Mouse (Mus musculus): ENCODE results near the gene Tmem239. TPM values are rescaled to one million over a fixed set of nuclear protein-coding genes. Genes with fewer than 3 reads are reported as not detected.

The Tmem239 gene
- total RNA-seq, 2 experiments from 2014 or later: not detected

DNA sequence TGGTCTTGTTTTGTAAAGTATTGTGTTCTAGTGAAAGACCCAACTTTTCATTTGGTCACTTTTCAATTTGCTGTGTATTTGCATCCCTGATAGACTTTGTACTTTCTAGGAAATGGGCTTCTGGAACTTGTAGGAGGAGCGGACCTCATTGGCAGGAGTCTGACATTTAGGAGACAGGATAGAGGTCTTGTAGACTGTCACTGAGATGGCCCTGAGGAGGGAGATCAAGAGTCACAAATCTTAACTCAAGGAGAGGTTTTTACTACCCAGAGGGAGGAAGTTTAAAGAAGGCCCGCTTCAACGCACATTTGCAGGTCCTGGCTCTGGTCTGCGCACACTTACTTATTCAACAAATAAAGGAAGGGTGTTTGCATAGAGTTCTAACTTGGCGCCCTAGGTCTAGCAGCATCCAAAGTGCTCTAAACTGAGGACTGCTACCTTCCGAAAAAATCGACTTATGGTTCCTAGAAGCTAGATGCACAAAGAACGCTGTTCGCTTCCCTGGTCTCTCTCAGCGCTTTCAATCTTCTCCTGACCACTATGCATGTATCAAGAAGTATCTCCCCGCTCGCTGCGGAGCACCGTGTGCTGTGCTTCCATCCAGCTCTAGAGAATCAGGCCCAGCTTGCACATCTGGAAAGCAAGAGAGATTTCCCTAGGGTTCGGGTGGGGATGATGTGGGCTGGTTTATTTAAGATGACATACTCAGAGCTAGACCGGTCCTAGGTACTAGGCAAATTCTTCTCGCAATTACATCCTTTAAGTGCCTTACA, 42.9 kb downstream of the Tmem239 start:
- ATAC-seq (replicated peaks; ENCODE audit: low FRiP score, poor library complexity, severe bottlenecking): no peak

DNA sequence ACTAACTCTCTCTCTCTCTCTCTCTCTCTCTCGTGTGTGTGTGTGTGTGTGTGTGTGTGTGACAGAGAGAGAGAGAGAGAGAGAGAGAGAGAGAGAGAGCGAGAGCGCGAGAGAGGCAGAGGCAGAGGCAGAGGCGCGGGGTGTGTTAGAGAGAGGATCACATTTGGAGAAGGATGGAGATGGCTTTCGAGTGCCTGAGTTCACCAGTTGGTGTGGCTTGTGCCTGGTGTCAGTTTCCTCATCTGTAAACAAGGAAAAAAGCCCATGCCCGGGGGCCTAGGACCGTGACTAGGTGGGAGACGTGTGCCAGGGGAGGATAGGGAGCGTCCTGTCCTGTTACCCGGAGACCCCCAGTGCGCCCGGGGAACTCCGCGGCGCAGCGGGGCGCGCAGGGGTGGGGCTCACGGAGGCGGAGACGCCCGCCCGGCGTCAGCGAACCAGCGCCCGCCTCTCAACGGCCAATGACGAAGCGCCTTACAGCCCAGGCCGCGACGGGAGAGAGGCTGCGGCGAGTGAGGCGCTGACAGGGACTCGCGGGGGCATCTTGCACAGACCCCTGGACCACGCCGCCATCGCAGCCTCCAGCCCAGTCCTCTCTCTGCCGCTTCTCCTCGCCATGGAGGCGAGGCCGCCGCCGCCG, 43.6 kb downstream of the Tmem239 start, which contains the start of gene Ptpra:
TSS of gene Ptpra (plus strand) at position 485 of the 640 bp plus-strand sequence.
- ATAC-seq (replicated peaks; ENCODE audit: low FRiP score, poor library complexity, severe bottlenecking): peak; percentile 96

DNA sequence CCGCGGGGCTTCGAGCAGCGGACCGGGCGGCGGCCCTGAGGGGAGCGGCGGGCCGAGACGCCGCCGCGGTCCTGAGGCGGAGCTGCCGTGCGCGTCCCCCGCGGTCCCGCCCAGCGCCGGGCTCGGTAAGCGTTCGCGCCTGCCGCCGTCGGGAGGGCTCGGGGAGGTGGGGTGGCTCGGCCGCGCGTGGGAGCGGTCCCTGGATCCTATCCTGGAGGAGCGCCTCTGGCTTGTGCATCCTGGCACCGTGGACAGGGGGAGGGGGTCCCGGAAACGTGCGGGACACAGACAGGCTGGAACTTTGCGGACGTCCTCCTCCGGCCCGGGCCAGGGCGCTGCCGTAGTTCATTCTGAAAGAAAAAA, 44.1 kb downstream of the Tmem239 start:
- ATAC-seq (replicated peaks; ENCODE audit: low FRiP score, poor library complexity, severe bottlenecking): peak; percentile 89

DNA sequence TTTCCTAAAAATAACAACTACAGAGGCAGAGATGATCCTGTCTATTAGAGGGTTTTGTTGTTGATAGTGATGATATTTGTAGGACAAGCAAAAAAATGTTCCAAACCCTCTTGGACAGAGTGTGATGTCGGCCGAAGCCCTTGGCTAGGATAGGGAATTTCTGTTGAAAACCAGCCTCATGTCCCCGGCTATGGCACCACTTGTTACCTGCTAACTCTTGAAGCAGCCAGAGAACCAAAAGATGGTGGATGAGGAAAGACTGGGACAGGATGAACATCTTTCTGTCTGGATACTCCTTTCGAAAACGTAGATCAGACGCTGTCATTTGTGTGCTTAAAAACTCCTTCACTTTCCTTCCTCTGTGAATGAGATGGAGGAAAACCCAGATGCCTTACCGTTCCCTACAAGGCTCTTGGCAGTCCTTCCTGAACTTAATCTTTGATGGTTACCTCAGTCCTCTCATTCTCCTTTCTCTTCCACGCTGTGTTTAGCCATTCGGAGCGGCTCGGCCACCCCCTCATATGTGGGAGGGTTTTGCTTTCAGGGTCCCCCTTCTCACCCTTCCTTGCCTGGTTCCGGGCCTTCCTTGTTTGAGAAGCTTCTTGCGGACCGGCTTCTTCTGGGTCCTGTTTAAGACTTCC, 44.9 kb downstream of the Tmem239 start:
- no peak for ATAC-seq (replicated peaks; ENCODE audit: low FRiP score, poor library complexity, severe bottlenecking)

DNA sequence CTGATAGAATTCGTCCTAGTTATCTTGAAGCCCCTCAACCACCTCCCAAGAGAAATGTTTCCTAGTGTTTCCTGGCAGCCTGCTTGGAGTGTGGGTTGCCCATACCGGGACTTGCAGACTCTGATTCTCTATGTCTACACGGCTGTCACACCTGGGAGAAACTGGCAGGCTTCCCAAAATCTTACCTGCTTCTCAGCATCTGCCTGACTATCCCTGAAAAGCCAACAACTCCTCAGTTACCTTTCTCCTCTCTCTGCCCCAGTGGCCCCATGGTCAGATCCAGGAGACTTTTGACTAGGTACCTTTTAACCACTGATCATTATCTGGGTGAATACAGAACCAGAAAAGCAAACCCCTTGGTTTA, 45.4 kb downstream of the Tmem239 start:
- ATAC-seq (replicated peaks; ENCODE audit: low FRiP score, poor library complexity, severe bottlenecking): no peak

DNA sequence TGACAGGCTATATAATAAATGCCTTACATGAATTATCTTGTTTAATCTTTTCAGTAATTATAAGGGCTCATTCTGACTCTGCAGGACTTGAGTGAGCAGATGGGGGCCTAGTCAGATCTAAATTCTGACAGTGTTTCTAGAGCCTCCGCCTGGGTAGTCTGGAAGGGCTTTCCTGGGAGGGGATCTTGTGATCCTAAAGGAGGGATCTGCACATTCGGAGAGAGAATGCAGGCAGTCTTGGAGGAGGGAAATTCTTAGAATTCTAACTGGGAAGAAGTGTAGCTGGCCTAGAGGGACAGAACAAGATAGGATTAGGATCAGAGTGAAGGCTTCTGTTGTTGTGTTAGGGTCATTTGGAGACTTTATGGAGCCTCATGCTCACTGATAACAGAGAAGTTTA, 46.0 kb downstream of the Tmem239 start:
- ATAC-seq (replicated peaks; ENCODE audit: low FRiP score, poor library complexity, severe bottlenecking): no peak

DNA sequence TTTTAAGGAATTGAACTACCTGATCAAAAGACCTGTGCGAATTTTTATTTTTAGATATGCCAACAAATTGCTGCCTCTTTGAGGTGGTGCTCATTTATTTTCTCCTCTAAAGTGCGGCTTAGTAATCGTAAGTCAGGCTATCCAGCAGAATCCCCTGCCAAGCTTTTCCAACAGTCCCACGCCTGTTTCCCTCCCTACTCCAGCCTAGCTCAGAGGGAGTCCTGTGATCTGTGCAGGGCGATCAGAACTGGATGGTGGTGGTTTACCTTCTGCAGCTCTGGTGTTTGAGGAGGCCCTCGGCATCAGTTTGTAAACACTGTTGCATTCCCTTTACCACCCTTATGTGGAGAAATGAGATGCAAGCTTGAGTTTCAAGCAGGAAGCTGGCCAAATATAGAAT, 47.1 kb downstream of the Tmem239 start:
- ATAC-seq (replicated peaks; ENCODE audit: low FRiP score, poor library complexity, severe bottlenecking): no peak

DNA sequence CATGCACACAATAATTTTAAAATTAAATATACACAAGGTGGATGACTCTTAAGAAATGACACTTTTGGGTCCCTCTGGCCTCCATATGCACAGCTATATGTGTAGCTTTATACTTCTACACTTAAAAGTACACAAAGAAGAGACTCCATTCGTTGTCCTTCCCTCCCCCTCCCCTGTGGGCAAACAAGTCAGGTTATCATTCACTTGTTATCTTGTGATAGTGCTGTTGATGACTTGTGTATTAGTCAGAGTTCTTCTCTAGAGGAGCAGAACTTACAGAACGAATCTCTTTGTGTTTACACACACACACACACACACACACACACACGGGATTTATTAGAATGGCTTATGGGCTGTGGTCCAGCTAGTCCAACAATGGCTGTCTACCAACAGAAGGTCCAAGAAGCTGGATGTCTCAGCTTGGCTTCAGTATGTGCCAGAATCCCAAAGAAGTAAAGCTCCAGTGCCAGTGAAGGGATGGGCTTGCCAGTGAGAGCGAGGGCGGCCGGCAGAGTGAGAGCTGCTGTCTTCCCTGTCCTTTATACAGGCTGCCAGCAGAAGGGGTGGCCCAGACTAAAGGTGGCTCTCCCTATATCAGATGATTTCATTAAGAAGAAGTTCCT, 48.6 kb downstream of the Tmem239 start:
- ATAC-seq (replicated peaks; ENCODE audit: low FRiP score, poor library complexity, severe bottlenecking): no peak

Other genes with a start within 250 kb of the Tmem239 start
- gene Snrpb, start 227.1 kb upstream of the Tmem239 start, total RNA-seq (2015; ENCODE audit: low replicate concordance): 85.1 and 112 TPM in 2 replicates
- gene Snrpb, start 227.1 kb upstream of the Tmem239 start, total RNA-seq (2017; ENCODE audit: low replicate concordance): 53.6 and 69.1 TPM in 2 replicates
- gene Tmc2, start 211.3 kb upstream of the Tmem239 start, total RNA-seq (2015; ENCODE audit: low replicate concordance): not detected in 2 replicates
- not detected in 2 replicates for gene Tmc2, start 211.3 kb upstream of the Tmem239 start, total RNA-seq (2017; ENCODE audit: low replicate concordance)
- gene Nop56, start 132.0 kb upstream of the Tmem239 start, total RNA-seq (2015; ENCODE audit: low replicate concordance): 125 and 137 TPM in 2 replicates
- 121 and 150 TPM in 2 replicates for gene Nop56, start 132.0 kb upstream of the Tmem239 start, total RNA-seq (2017; ENCODE audit: low replicate concordance)
- gene Idh3b, start 121.9 kb upstream of the Tmem239 start, total RNA-seq (2015; ENCODE audit: low replicate concordance): 64.6 and 87.9 TPM in 2 replicates
- gene Idh3b, start 121.9 kb upstream of the Tmem239 start, total RNA-seq (2017; ENCODE audit: low replicate concordance): 21.9 and 47.5 TPM in 2 replicates
- gene Ebf4, start 111.3 kb upstream of the Tmem239 start, total RNA-seq (2015; ENCODE audit: low replicate concordance): not detected in 2 replicates
- 0.64 TPM in 1 of 2 replicates, not detected in the other for gene Ebf4, start 111.3 kb upstream of the Tmem239 start, total RNA-seq (2017; ENCODE audit: low replicate concordance)
- not detected in 2 replicates for gene Cpxm1, start 8.9 kb upstream of the Tmem239 start, total RNA-seq (2015; ENCODE audit: low replicate concordance)
- gene Cpxm1, start 8.9 kb upstream of the Tmem239 start, total RNA-seq (2017; ENCODE audit: low replicate concordance): not detected in 2 replicates
- not detected in 2 replicates for gene Gm28372, start 1.2 kb upstream of the Tmem239 start, total RNA-seq (2015; ENCODE audit: low replicate concordance)
- gene Gm28372, start 1.2 kb upstream of the Tmem239 start, total RNA-seq (2017; ENCODE audit: low replicate concordance): not detected in 2 replicates
- gene 1700020A23Rik, start 1.2 kb upstream of the Tmem239 start, total RNA-seq (2015; ENCODE audit: low replicate concordance): not detected in 2 replicates
- not detected in 2 replicates for gene 1700020A23Rik, start 1.2 kb upstream of the Tmem239 start, total RNA-seq (2017; ENCODE audit: low replicate concordance)
- gene Vps16, start 17.9 kb downstream of the Tmem239 start, total RNA-seq (2015; ENCODE audit: low replicate concordance): 74.6 and 122 TPM in 2 replicates
- 62.8 and 75.8 TPM in 2 replicates for gene Vps16, start 17.9 kb downstream of the Tmem239 start, total RNA-seq (2017; ENCODE audit: low replicate concordance)
- 0.72 TPM in 1 of 2 replicates, not detected in the other for gene Pced1a, start 18.2 kb downstream of the Tmem239 start, total RNA-seq (2015; ENCODE audit: low replicate concordance)
- 1.2 and 1.9 TPM in 2 replicates for gene Pced1a, start 18.2 kb downstream of the Tmem239 start, total RNA-seq (2017; ENCODE audit: low replicate concordance)
- gene Ptpra, start 43.8 kb downstream of the Tmem239 start, total RNA-seq (2015; ENCODE audit: low replicate concordance): 81.4 and 84.7 TPM in 2 replicates
- gene Ptpra, start 43.8 kb downstream of the Tmem239 start, total RNA-seq (2017; ENCODE audit: low replicate concordance): 153 and 160 TPM in 2 replicates
- gene Mrps26, start 157.3 kb downstream of the Tmem239 start, total RNA-seq (2015; ENCODE audit: low replicate concordance): 11.2 and 15.1 TPM in 2 replicates
- 8.3 and 11.3 TPM in 2 replicates for gene Mrps26, start 157.3 kb downstream of the Tmem239 start, total RNA-seq (2017; ENCODE audit: low replicate concordance)
- gene Oxt, start 169.7 kb downstream of the Tmem239 start, total RNA-seq (2015; ENCODE audit: low replicate concordance): not detected in 2 replicates
- gene Oxt, start 169.7 kb downstream of the Tmem239 start, total RNA-seq (2017; ENCODE audit: low replicate concordance): not detected in 2 replicates
- not detected in 2 replicates for gene Avp, start 176.1 kb downstream of the Tmem239 start, total RNA-seq (2015; ENCODE audit: low replicate concordance)
- gene Avp, start 176.1 kb downstream of the Tmem239 start, total RNA-seq (2017; ENCODE audit: low replicate concordance): not detected in 2 replicates
- gene Fastkd5, start 223.5 kb downstream of the Tmem239 start, total RNA-seq (2015; ENCODE audit: low replicate concordance): 14.1 and 18.0 TPM in 2 replicates
- 6.3 and 7.6 TPM in 2 replicates for gene Fastkd5, start 223.5 kb downstream of the Tmem239 start, total RNA-seq (2017; ENCODE audit: low replicate concordance)
- gene Ubox5, start 223.6 kb downstream of the Tmem239 start, total RNA-seq (2015; ENCODE audit: low replicate concordance): 5.0 and 7.2 TPM in 2 replicates
- gene Ubox5, start 223.6 kb downstream of the Tmem239 start, total RNA-seq (2017; ENCODE audit: low replicate concordance): 0.61 and 5.3 TPM in 2 replicates
- gene Lzts3, start 236.3 kb downstream of the Tmem239 start, total RNA-seq (2015; ENCODE audit: low replicate concordance): 1.8 TPM in 1 of 2 replicates, not detected in the other
- gene Lzts3, start 236.3 kb downstream of the Tmem239 start, total RNA-seq (2017; ENCODE audit: low replicate concordance): 0.15 and 0.90 TPM in 2 replicates

All from erythroid progenitor cell, adult 5-6 weeks (primary cell).